Mouse (Mus musculus) kidney, adult 8-10 months (tissue): ENCODE data around the gene Usp28.

Source experiments
- DNase-seq, 2 experiments: peaks; one replicate each; pipeline ENCODE4 v3.0.0; 2022

The Usp28 gene

DNA sequence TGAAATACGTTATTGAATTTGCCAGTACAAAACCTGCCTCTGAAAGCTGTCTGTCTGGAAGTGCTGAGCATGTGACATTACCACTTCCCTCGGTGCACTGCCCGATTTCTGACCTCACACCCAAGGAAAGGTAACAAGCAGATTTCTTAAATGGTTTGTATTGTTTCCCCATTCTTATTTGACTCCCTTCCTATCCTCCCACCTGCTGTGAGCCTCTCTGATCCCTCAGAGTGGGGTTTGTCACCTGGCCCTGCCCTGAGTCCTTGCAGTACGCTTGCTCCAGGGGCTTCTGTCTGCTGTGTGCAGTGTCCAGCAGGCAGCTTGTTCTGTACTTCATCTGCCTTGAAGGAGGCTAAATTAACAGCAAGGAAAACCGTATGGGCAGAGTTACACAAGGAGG is 38.8 kb downstream of the Usp28 start:
- no peak for DNase-seq

DNA sequence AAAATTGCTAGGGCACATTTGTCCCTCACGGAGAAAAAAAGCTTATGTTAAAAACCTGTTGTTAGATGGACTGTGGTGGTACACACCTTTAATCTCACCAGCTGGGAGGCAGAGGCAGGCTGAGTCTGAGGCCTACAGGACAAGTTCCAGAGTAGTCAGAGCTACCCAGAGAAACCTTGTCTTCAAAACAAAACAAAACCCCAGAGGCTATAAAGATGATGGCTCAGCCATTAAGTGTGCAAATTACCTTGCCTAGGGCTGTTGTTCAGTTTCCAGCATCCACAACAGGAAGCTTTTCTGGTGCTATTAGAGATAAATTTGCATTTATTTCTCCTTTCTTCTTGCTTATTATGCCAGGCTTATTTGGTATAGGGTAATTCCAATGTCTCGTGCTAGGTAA is 39.4 kb downstream of the Usp28 start:
- no peak for DNase-seq

- no peak for DNase-seq
Observed at GRCm38 (mm10) chr9:49034764-49035163, 49.6 kb downstream of the Usp28 start.

DNA sequence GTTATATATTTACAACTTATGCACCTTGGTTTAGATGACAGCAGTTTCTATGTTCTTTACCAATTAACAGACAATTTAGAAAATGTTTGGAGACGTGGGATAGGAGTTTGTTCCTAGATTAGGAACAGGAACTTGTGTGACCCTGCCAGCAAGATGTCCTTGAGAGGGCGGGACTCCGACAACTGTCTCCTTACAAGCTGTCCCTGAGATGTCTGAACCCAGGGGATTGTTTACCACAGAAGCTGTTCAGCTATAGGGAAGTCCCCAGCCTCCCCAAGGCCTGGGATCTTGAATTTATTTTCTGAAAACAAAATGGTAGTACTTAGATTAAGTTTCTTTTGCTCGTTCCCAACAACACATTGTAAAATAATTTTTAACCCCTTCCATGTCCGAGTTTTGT is 65.7 kb downstream of the Usp28 start:
- DNase-seq, result no peak

DNA sequence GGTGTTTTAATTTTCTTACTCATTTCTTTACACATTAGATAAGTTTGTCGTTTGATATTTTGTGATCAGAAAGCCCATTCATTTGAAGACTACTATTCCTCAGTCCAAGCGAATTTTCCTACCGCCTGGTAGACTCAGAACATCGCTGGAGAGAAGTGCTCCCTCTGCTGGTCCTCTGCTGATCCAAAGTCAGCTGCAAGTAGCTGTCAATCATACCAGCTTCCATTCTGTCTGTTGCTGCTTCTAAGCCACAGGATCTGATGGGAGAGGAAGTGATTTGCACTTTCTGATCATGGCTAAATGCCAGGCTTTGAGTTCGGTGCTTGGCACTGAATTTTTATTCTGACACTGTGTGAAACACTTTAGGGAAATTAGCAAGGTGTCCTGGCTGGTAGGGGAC is 66.2 kb downstream of the Usp28 start:
- DNase-seq, result peak; percentile 34 to 69

DNA sequence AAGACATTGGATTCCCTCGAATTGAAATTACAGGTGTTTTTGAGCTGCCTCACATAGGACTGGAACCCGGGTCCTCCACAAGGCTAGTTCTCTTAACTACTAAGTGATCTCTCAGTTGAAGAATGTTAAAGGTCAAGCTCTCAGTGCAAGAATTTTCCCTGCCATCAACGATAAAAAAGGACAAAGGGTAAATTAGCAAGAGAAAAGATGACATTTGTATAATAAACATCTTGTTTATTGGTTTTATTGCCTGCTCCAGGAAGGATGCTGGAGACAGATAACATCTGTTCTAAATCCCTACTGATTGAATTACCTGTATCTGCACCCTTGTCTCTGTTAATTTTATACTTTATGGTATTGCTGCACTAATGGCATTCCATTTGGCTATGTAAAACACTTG is 68.9 kb downstream of the Usp28 start:
- no peak for DNase-seq

DNA sequence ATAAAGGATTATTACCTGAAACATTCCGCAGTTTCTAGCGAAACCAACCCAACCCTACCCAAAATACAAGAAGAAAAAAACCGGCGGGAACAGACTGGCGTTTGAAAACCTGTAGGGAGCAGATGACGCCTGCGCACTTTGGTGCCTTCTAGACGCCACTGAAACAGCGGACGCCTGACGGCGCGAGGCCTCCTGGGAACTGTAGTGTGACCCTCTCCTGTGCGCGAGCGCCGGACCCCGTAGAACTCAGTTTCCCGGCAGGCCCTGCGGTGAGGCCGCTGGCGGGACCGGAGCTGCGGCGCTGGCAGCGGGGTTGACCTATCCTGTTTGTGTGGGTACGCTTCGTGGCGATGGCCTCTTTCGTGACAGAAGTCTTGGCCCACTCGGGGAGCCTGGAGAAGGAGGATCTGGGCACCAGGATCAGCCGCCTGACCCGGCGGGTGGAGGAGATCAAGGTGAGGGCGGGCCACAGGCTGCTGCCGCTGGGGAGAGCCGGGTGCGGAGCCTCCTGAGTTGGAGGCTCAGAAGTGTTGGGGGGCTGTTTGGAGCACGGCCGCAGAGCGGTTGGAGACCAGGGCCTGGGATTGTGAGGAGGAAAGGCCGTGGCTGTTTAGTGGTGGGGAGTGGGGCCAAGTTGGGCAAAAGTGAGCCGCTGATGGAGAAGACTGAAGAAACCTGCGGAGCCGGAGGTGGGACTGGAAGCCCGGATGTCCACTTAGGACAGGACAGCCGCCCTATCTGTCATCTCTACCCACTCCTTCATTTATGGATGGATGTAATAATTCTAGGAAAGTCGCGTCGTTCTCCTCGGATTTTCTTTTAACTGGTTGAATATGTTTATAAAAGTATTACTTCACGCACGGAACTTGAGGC is 70.4 kb downstream of the Usp28 start, which contains the start of gene Zw10:
TSS of gene Zw10 (plus strand) at position 281 of the 873 bp plus-strand sequence.
- peak; percentile 93 to 95 for DNase-seq

GRCm38 (mm10) chr9:49076847-49077246 is 91.7 kb downstream of the Usp28 start:
- DNase-seq, result no peak

GRCm38 (mm10) chr9:49081107-49081506 is 95.9 kb downstream of the Usp28 start, which contains the start of gene Tmprss5:
Tmprss5 (plus strand) TSS chr9:49081260.
- DNase-seq, result no peak

- peak; percentile 55 to 77 for DNase-seq
Observed at GRCm38 (mm10) chr9:49081561-49081960, 96.4 kb downstream of the Usp28 start.

DNA sequence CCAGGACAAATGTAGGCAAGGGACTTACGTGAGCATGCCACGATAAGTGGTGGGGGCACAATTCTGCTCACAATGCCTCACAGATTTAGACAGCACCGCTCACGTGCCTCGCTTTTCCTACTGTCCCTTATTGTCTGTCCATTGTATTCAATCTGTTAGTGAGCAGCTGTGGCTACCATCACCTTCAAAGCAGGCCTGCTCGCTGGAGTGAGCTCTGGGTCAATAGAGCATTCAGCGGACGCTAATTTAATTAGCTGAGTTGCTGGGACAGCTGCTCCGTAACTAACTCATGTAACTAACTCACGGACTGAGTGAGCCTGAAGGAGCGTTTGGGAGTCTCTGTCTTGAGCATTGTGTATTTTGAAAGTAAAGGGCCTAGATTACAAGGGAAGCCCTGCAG is 102.1 kb downstream of the Usp28 start:
- no peak for DNase-seq
